Mouse (Mus musculus) heart, adult 2 months (tissue): Measurements from ENCODE around the gene Hlf. TPM values are rescaled to one million over a fixed set of nuclear protein-coding genes. Genes with fewer than 3 reads are reported as not detected.

Experiments used
- DNase-seq, 2 experiments: peaks; one replicate each; pipeline ENCODE4 v3.0.0; 2021
- H3K27ac ChIP-seq: fragments of 200-600 bp; 2 replicates; pipeline ENCODE4 v1.8.1; 2022
- H3K27me3 ChIP-seq: fragments of 200-500 bp; 2 replicates; pipeline ENCODE4 v1.6.1; 2012; ENCODE audit warnings: mild to moderate bottlenecking, low read length, inconsistent platforms, mixed read lengths; ENCODE audit not compliant: control insufficient read depth, insufficient read depth
- H3K36me3 ChIP-seq: fragments of 200-500 bp; 2 replicates; pipeline ENCODE4 v1.6.1; 2012; ENCODE audit warnings: low read length, inconsistent platforms; ENCODE audit not compliant: control insufficient read depth, insufficient read depth
- H3K4me1 ChIP-seq: fragments of 200-500 bp; 2 replicates; pipeline ENCODE4 v1.6.1; 2011; ENCODE audit warnings: low read length; ENCODE audit not compliant: control insufficient read depth, insufficient read depth
- H3K4me3 ChIP-seq: fragments of 200-600 bp; 2 replicates; pipeline ENCODE4 v1.8.1; 2022
- H3K79me2 ChIP-seq: fragments of 200-500 bp; replicated peaks from 2 replicates; pipeline ENCODE4 v1.6.1; 2012; ENCODE audit warnings: mild to moderate bottlenecking, inconsistent platforms, low read length, moderate library complexity, mixed read lengths; ENCODE audit not compliant: control insufficient read depth, insufficient read depth
- H3K9ac ChIP-seq: fragments of 200-500 bp; 2 replicates; pipeline ENCODE4 v1.6.1; 2012; ENCODE audit warnings: low read depth, mild to moderate bottlenecking, control low read depth, inconsistent platforms, low read length, mixed read lengths
- CTCF ChIP-seq: fragments of 200-600 bp; IDR thresholded peaks from 2 replicates; pipeline ENCODE4 v1.8.1; 2022; ENCODE audit warnings: antibody characterized with exemption, mild to moderate bottlenecking, moderate library complexity
- EP300 ChIP-seq: fragments of 200-500 bp; IDR thresholded peaks from 2 replicates; pipeline ENCODE4 v1.6.1; 2011; ENCODE audit warnings: low read depth, low read length, control low read depth; ENCODE audit not compliant: insufficient read depth
- POLR2A ChIP-seq: fragments of 200-500 bp; IDR thresholded peaks from 2 replicates; pipeline ENCODE4 v1.6.1; 2011; ENCODE audit warnings: mild to moderate bottlenecking, low read depth, low read length, control low read depth; ENCODE audit not compliant: insufficient read depth
- WGBS: fragments of 180-500 bp; shearing (Covaris S2); methylation state at CpG from one replicate; pipeline ENCODE4 v1.1.7; 2018; 5-methylcytosine and 5-hydroxymethylcytosine counted together
- intact Hi-C: fragments of 180-260 bp; cut with DNase I; formaldehyde crosslinking; loops from one replicate; pipeline ENCODE4 v1.15.1; 2025
- polyA plus RNA-seq: library from polyadenylated mRNA; depleted of rRNA; stranded (reverse); fragments of >200 nt; gene quantifications from 2 replicates; pipeline ENCODE4 v1.2.3, GENCODE M21; 2012
- total RNA-seq, 2 experiments: library from RNA; stranded (reverse); gene quantifications; 2 replicates each; pipeline ENCODE4 v1.2.3; 2021

Gene Hlf
- total and polyA plus RNA-seq, 3 experiments = 11.0 to 18.2 (median 14.0) TPM

- Histone ChIP-seq H3K27me3 (no peaks in the 10 kb centered on the region), H3K4me3 (peak overlapping the region; percentile 39), H3K4me1 (peaks cover 4% of the 10 kb centered on the region), H3K27ac (peak overlapping the region; percentile 30; the same call in 1 of the 2 replicates), H3K79me2 (no peaks in the 10 kb centered on the region), H3K9ac (peak overlapping the region; percentile 63), H3K36me3 (no peaks in the 10 kb centered on the region)
- WGBS = under 1% methylated on average over 41 of the region's 42 CpGs
- no peak for TF ChIP-seq CTCF
- peak; percentile 80 for TF ChIP-seq POLR2A
- peak; percentile 81; the same call in 1 of the 2 replicates for TF ChIP-seq EP300
- DNase-seq = peak; percentile 98 to 99
- intact Hi-C loops = loop anchor here (1.0 to 5.0 kb wide), 6 partner anchors 27 to 236 kb away; no protein-coding TSS in a partner anchor
These were observed 27.2 kb upstream of the Hlf start for GRCm38 (mm10) chr11:90417921-90418320.

- H3K4me1 ChIP-seq = peaks cover 4% of the 10 kb centered on the region
- H3K27me3 ChIP-seq = no peaks in the 10 kb centered on the region
- no peak for TF ChIP-seq CTCF
- no peak for TF ChIP-seq EP300
- no peak for TF ChIP-seq POLR2A
- DNase-seq = no peak
- intact Hi-C loops = loop anchor here (1.0 to 5.0 kb wide), 5 partner anchors 26 to 235 kb away; no protein-coding TSS in a partner anchor
- WGBS = 73% methylated on average over 5 of the region's 5 CpGs
- no peaks in the 10 kb centered on the region for H3K36me3 ChIP-seq
- H3K79me2 ChIP-seq = no peaks in the 10 kb centered on the region
- H3K27ac ChIP-seq = no peak overlapping the region
- H3K9ac ChIP-seq = no peak overlapping the region
- no peak overlapping the region for H3K4me3 ChIP-seq
These were observed 26.3 kb upstream of the Hlf start for GRCm38 (mm10) chr11:90417011-90417410.

GRCm38 (mm10) chr11:90398850-90399249, 8.2 kb upstream of the Hlf start:
- DNase-seq = no peak
- H3K27ac ChIP-seq = no peak overlapping the region
- H3K4me1 ChIP-seq = no peaks in the 10 kb centered on the region
- no peaks in the 10 kb centered on the region for H3K79me2 ChIP-seq
- no peak overlapping the region for H3K4me3 ChIP-seq
- intact Hi-C loops = no loop called here
- H3K27me3 ChIP-seq = no peaks in the 10 kb centered on the region
- no peak overlapping the region for H3K9ac ChIP-seq
- TF ChIP-seq CTCF (no peak), EP300 (no peak), POLR2A (no peak)
- WGBS = 43% methylated on average over 6 of the region's 6 CpGs
- H3K36me3 ChIP-seq = no peaks in the 10 kb centered on the region

- 35% methylated on average over 14 of the region's 14 CpGs for WGBS
- Histone ChIP-seq H3K4me1 (0 out of 2 replicates have a peak, but pooled peaks cover 1% of the 10 kb centered on the region), H3K36me3 (peaks cover 5% of the 10 kb centered on the region; the same call in 1 of the 2 replicates), H3K4me3 (peak overlapping the region; percentile 64), H3K79me2 (no peaks in the 10 kb centered on the region), H3K27me3 (no peaks in the 10 kb centered on the region), H3K9ac (peak overlapping the region; percentile 45), H3K27ac (no peak overlapping the region; the same call in 1 of the 2 replicates)
- DNase-seq = no peak
- TF ChIP-seq POLR2A = no peak
- no peak for TF ChIP-seq EP300
- no peak for TF ChIP-seq CTCF
- intact Hi-C loops = loop anchor here (1.0 to 5.0 kb wide), 3 partner anchors 26 to 75 kb away; no protein-coding TSS in a partner anchor
These were observed 833 bp upstream of the Hlf start for GRCm38 (mm10) chr11:90391271-90392185.

- TF ChIP-seq CTCF (no peak), POLR2A (no peak), EP300 (no peak)
- H3K4me1 ChIP-seq = 0 out of 2 replicates have a peak, but pooled peaks cover 1% of the 10 kb centered on the region
- peaks cover 7% of the 10 kb centered on the region for H3K36me3 ChIP-seq
- H3K27me3 ChIP-seq = no peaks in the 10 kb centered on the region
- peak overlapping the region; percentile 64 for H3K4me3 ChIP-seq
- peak overlapping the region; percentile 56; the same call in 1 of the 2 replicates for H3K27ac ChIP-seq
- H3K79me2 ChIP-seq = no peaks in the 10 kb centered on the region
- under 1% methylated on average over 40 of the region's 41 CpGs for WGBS
- H3K9ac ChIP-seq = peak overlapping the region; percentile 63
- intact Hi-C loops = loop anchor here (1.0 to 10.0 kb wide), 4 partner anchors 21 to 135 kb away; no protein-coding TSS in a partner anchor
- peak in 1 of 2 experiments; percentile 22 for DNase-seq
These were observed 536 bp downstream of the Hlf start for GRCm38 (mm10) chr11:90389902-90390816.
